Mouse (Mus musculus) midbrain, embryonic 11.5 days (tissue): Measurements from ENCODE around the gene Hpdl. TPM values are rescaled to one million over a fixed set of nuclear protein-coding genes. Genes with fewer than 3 reads are reported as not detected.

ENCODE experiments used
- ATAC-seq: fragments of 200-750 bp; cut with Nextera tagmentation; 2 replicates; pipeline ENCODE4 v1.8.0; 2017; ENCODE audit warnings: moderate TSS enrichment, moderate library complexity; ENCODE audit not compliant: low FRiP score
- DNase-seq: peaks from one replicate; pipeline ENCODE4 v3.0.0; 2015; ENCODE audit warnings: low spot score; ENCODE audit errors: missing footprints
- H3K27ac ChIP-seq: fragments of 300-500 bp; sonication (generic); 2 replicates; pipeline ENCODE4 v1.5.1; 2014; ENCODE audit warnings: low read depth, low read length
- H3K27me3 ChIP-seq: fragments of 300-500 bp; sonication (generic); 2 replicates; pipeline ENCODE4 v1.6.1; 2014; ENCODE audit warnings: mild to moderate bottlenecking, low read length, moderate library complexity, mixed read lengths; ENCODE audit not compliant: control insufficient read depth, insufficient read depth
- H3K36me3 ChIP-seq: fragments of 300-500 bp; sonication (generic); 2 replicates; pipeline ENCODE4 v1.6.1; 2014; ENCODE audit warnings: mild to moderate bottlenecking, low read length, moderate library complexity, mixed read lengths; ENCODE audit not compliant: control insufficient read depth, insufficient read depth
- H3K4me1 ChIP-seq: fragments of 300-500 bp; sonication (generic); 2 replicates; pipeline ENCODE4 v1.6.1; 2014; ENCODE audit warnings: low read length; ENCODE audit not compliant: control insufficient read depth, insufficient read depth
- H3K4me2 ChIP-seq: fragments of 300-500 bp; sonication (generic); 2 replicates; pipeline ENCODE4 v1.6.1; 2014; ENCODE audit warnings: mild to moderate bottlenecking, moderate library complexity
- H3K4me3 ChIP-seq: fragments of 300-500 bp; sonication (generic); 2 replicates; pipeline ENCODE4 v1.5.1; 2014; ENCODE audit warnings: low read depth, low read length
- H3K9ac ChIP-seq: fragments of 300-500 bp; sonication (generic); 2 replicates; pipeline ENCODE4 v1.6.1; 2014; ENCODE audit warnings: low read length
- H3K9me3 ChIP-seq: fragments of 300-500 bp; sonication (generic); 2 replicates; pipeline ENCODE4 v1.6.1; 2016; ENCODE audit warnings: low read length; ENCODE audit not compliant: control insufficient read depth
- WGBS: fragments of 180-500 bp; shearing (Covaris S2); extraction: QIAGEN DNeasy Blood & Tissue Kit; methylation state at CpG from one replicate; pipeline ENCODE4 v1.1.7; 2014; 5-methylcytosine and 5-hydroxymethylcytosine counted together
- polyA plus RNA-seq: library from polyadenylated mRNA; unstranded; fragments of >200 nt; fragmentation: Nextera tagmentation; extraction: Ambion mirVana; gene quantifications from 2 replicates; pipeline ENCODE4 v1.2.1, GENCODE M21; 2014

Gene Hpdl
- polyA plus RNA-seq, 1 experiment from 2014 or later: 0.81 TPM

- H3K27ac ChIP-seq: no peak overlapping the region
- 0 out of 2 replicates have a peak, but pooled peaks cover 3% of the 10 kb centered on the region for H3K36me3 ChIP-seq
- DNase-seq (no peak), ATAC-seq (no peak)
- H3K27me3 ChIP-seq: peaks cover 14% of the 10 kb centered on the region
- no peaks in the 10 kb centered on the region for H3K9me3 ChIP-seq
- no peak overlapping the region for H3K9ac ChIP-seq
- H3K4me1 ChIP-seq: peaks cover 8% of the 10 kb centered on the region
- WGBS: 93% methylated on average over 6 of the region's 6 CpGs
- H3K4me3 ChIP-seq: no peak overlapping the region
- H3K4me2 ChIP-seq: no peak overlapping the region
Observed at GRCm38 (mm10) chr4:116817486-116817885, 4.0 kb downstream of the Hpdl start.

GRCm38 (mm10) chr4:116815276-116815675 is 6.2 kb downstream of the Hpdl start:
- Histone ChIP-seq H3K4me1 (no peaks in the 10 kb centered on the region; the same call in 1 of the 2 replicates), H3K27me3 (peaks cover 6% of the 10 kb centered on the region), H3K4me3 (no peak overlapping the region), H3K27ac (no peak overlapping the region), H3K9me3 (no peaks in the 10 kb centered on the region), H3K4me2 (no peak overlapping the region), H3K36me3 (0 out of 2 replicates have a peak, but pooled peaks cover 3% of the 10 kb centered on the region), H3K9ac (no peak overlapping the region)
- 87% methylated on average over 5 of the region's 5 CpGs for WGBS
- DNase-seq (no peak), ATAC-seq (no peak)

- DNase-seq: no peak
- H3K9me3 ChIP-seq: no peaks in the 10 kb centered on the region
- H3K27ac ChIP-seq: no peak overlapping the region
- no peak overlapping the region for H3K4me3 ChIP-seq
- no peak overlapping the region for H3K9ac ChIP-seq
- peaks cover 7% of the 10 kb centered on the region for H3K4me1 ChIP-seq
- H3K27me3 ChIP-seq: no peaks in the 10 kb centered on the region
- WGBS: 79% methylated on average over 3 of the region's 3 CpGs
- ATAC-seq: no peak
- H3K4me2 ChIP-seq: no peak overlapping the region
- H3K36me3 ChIP-seq: no peaks in the 10 kb centered on the region
Observed at GRCm38 (mm10) chr4:116811012-116811411, 10.5 kb downstream of the Hpdl start.

GRCm38 (mm10) chr4:116807197-116808129 is 14.0 kb downstream of the Hpdl start, which contains the start of the genes Toe1 and Mutyh:
Gene Toe1 (minus strand): TSS chr4:116807640.
Gene Mutyh (plus strand): TSS chr4:116807723.
- ATAC-seq (peak; percentile 99), DNase-seq (peak; percentile 99)
- peak within 1 kb of the TSS; percentile 40 for H3K4me3 ChIP-seq
- H3K27ac ChIP-seq: peak within 1 kb of the TSS; percentile 52; the same call in 1 of the 2 replicates
- H3K27me3 ChIP-seq: no peaks in the 10 kb centered on the region
- H3K9ac ChIP-seq: peak within 1 kb of the TSS; percentile 89
- under 1% methylated on average over 58 of the region's 58 CpGs for WGBS
- H3K36me3 ChIP-seq: peaks cover 4% of the 10 kb centered on the region; the same call in 1 of the 2 replicates
- H3K4me2 ChIP-seq: peak within 1 kb of the TSS; percentile 67
- H3K4me1 ChIP-seq: peaks cover 7% of the 10 kb centered on the region
- H3K9me3 ChIP-seq: no peaks in the 10 kb centered on the region

GRCm38 (mm10) chr4:116799901-116800300 is 21.6 kb downstream of the Hpdl start:
- H3K4me2 ChIP-seq: no peak overlapping the region
- H3K4me3 ChIP-seq: no peak overlapping the region
- WGBS: 43% methylated on average over 5 of the region's 5 CpGs
- ATAC-seq: no peak
- H3K9me3 ChIP-seq: no peaks in the 10 kb centered on the region
- H3K4me1 ChIP-seq: no peaks in the 10 kb centered on the region
- H3K27me3 ChIP-seq: no peaks in the 10 kb centered on the region
- no peak for DNase-seq
- no peak overlapping the region for H3K27ac ChIP-seq
- no peak overlapping the region for H3K9ac ChIP-seq
- peaks cover 3% of the 10 kb centered on the region; the same call in 1 of the 2 replicates for H3K36me3 ChIP-seq

GRCm38 (mm10) chr4:116796442-116797110 is 24.9 kb downstream of the Hpdl start:
- WGBS: 70% methylated on average over 1 of the region's 1 CpGs
- no peak for DNase-seq

GRCm38 (mm10) chr4:116794273-116794672 is 27.2 kb downstream of the Hpdl start:
- ATAC-seq: no peak
- no peaks in the 10 kb centered on the region for H3K9me3 ChIP-seq
- H3K36me3 ChIP-seq: no peaks in the 10 kb centered on the region
- no peak overlapping the region for H3K9ac ChIP-seq
- no peak for DNase-seq
- WGBS: 82% methylated on average over 2 of the region's 2 CpGs
- H3K4me2 ChIP-seq: no peak overlapping the region
- H3K4me1 ChIP-seq: no peaks in the 10 kb centered on the region
- no peaks in the 10 kb centered on the region for H3K27me3 ChIP-seq
- H3K4me3 ChIP-seq: no peak overlapping the region
- H3K27ac ChIP-seq: no peak overlapping the region

More at GRCm38 (mm10) chr4:116796442-116797110, 24.9 kb downstream of the Hpdl start:
- no peaks in the 10 kb centered on the region for H3K27me3 ChIP-seq
- no peaks in the 10 kb centered on the region for H3K4me1 ChIP-seq
- no peaks in the 10 kb centered on the region for H3K9me3 ChIP-seq
- H3K36me3 ChIP-seq: no peaks in the 10 kb centered on the region
- no peak overlapping the region for H3K9ac ChIP-seq
- ATAC-seq: no peak
- H3K27ac ChIP-seq: no peak overlapping the region
- no peak overlapping the region for H3K4me2 ChIP-seq
- H3K4me3 ChIP-seq: no peak overlapping the region

GRCm38 (mm10) chr4:116792453-116792852 is 29.1 kb downstream of the Hpdl start:
- no peaks in the 10 kb centered on the region for H3K27me3 ChIP-seq
- no peak overlapping the region for H3K27ac ChIP-seq
- H3K4me2 ChIP-seq: no peak overlapping the region
- H3K4me1 ChIP-seq: no peaks in the 10 kb centered on the region
- no peaks in the 10 kb centered on the region for H3K9me3 ChIP-seq
- no peak overlapping the region for H3K9ac ChIP-seq
- DNase-seq: no peak
- 86% methylated on average over 8 of the region's 8 CpGs for WGBS
- no peak for ATAC-seq
- no peaks in the 10 kb centered on the region for H3K36me3 ChIP-seq
- H3K4me3 ChIP-seq: no peak overlapping the region

- 11% methylated on average over 3 of the region's 3 CpGs for WGBS
- no peaks in the 10 kb centered on the region for H3K27me3 ChIP-seq
- H3K9ac ChIP-seq: no peak overlapping the region
- H3K4me1 ChIP-seq: no peaks in the 10 kb centered on the region
- DNase-seq: peak; percentile 98
- peak; percentile 50; the same call in 1 of the 2 replicates for ATAC-seq
- no peaks in the 10 kb centered on the region; the same call in 1 of the 2 replicates for H3K9me3 ChIP-seq
- H3K36me3 ChIP-seq: no peaks in the 10 kb centered on the region
- H3K4me3 ChIP-seq: no peak overlapping the region
- H3K4me2 ChIP-seq: no peak overlapping the region
- H3K27ac ChIP-seq: no peak overlapping the region
Observed at GRCm38 (mm10) chr4:116788956-116789355, 32.6 kb downstream of the Hpdl start.
